Mouse (Mus musculus): ENCODE results near the gene Coro1b.

DNA sequence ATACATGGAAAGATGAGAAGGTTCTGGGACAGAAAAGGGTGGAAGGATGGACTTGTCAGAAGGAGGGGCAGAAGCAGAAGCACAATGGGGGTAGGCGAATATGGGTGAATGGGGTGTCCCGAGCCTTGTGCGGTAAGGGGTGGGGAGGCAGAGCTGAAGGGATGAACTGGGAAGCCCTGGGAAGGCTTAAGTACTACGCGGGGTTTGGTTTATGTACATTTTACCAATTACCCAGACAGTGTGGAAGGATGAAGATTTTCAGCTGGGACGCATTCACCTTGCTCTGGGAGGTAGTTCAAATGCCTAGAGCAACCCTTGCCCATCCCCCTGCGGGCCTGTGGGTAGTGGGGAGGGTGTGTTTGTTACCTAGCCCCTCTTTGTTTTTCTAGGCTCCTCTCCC lies 53.7 kb downstream of the Coro1b start:
- TF ChIP-seq CTCF (IDR thresholded peaks at IDR 0.05; ENCODE audit: low read depth), result no peak
- TF ChIP-seq EP300 (IDR thresholded peaks at IDR 0.05; ENCODE audit: low read depth), result no peak
